Comparison of ENCODE assay signal across 16 mouse cellular contexts in the genomic region with DNA sequence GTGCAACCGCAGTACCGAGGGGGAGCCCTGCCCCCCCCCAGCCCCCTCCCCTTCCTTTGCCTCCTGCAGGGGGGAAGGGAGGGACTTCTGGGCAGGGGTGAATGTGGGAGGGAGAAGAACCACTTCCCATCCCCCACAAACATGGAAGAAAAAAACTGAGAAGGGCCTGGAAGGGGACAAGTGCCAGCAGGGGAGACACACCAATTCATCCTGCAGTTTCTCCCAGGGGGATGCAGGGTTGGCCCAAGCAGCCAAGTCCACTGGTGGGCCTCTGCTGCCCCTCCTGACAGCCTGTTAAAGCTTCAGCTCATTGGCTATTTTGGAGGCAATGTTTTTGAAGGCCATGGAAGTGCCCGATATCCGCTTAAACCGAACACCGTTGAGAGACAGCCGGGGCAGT. TPM values are rescaled to one million over a fixed set of nuclear protein-coding genes. Genes with fewer than 3 reads are reported as not detected.
A peak's percentile ranks its signal among the peaks of the same experiment; 100 is the strongest.
DNase-seq lines count a peak whose midpoint lies in the region; ATAC-seq and TF ChIP-seq lines count a peak whose summit lies in the region.
"Had no signal": no experiment of that assay in that cellular context is flagged by ENCODE, and none has a peak within 500 bp of the region (broad histone marks: within the 10 kb centered on the region; RNA-seq: fewer than 3 reads in every experiment).

No protein-coding gene starts in this region.

- no peaks in the 10 kb centered on the region for H3K9me3 ChIP-seq in embryonic facial prominence, embryonic 13.5 days
- no peaks in the 10 kb centered on the region for H3K9me3 ChIP-seq in hindbrain, embryonic 13.5 days
- H3K9me3 ChIP-seq in midbrain, postnatal 0 days (ENCODE audit: low read length), result no peaks in the 10 kb centered on the region
- H3K9me3 ChIP-seq: neural tube, embryonic 12.5 days had no signal

- no peak overlapping the region for H3K4me3 ChIP-seq in embryonic facial prominence, embryonic 13.5 days
- no peak overlapping the region for H3K4me3 ChIP-seq in hindbrain, embryonic 13.5 days
- no peak overlapping the region for H3K4me3 ChIP-seq in midbrain, postnatal 0 days (ENCODE audit: low read depth, low read length)
- H3K4me3 ChIP-seq: neural tube, embryonic 12.5 days had no signal

- ATAC-seq in embryonic facial prominence, embryonic 13.5 days (ENCODE audit: insufficient number of reproducible peaks, insufficient read depth, low FRiP score, low TSS enrichment, low read depth), result no peak
- ATAC-seq in hindbrain, embryonic 13.5 days (ENCODE audit: low FRiP score), result no peak
- no peak for ATAC-seq in midbrain, postnatal 0 days (ENCODE audit: low FRiP score)
- ATAC-seq: inflammation-experienced regulatory T-cells, adult 6 months; lung, postnatal 0 days had no signal

- no peak for TF ChIP-seq CTCF in midbrain, postnatal 0 days (IDR thresholded peaks at IDR 0.05)

- H3K27ac ChIP-seq in embryonic facial prominence, embryonic 13.5 days, result peak overlapping the region; percentile 85; the same call in 1 of the 2 replicates
- peak overlapping the region; percentile 90 for H3K27ac ChIP-seq in hindbrain, embryonic 13.5 days
- H3K27ac ChIP-seq in midbrain, postnatal 0 days (ENCODE audit: low read depth, low read length), result peak overlapping the region; percentile 75

- WGBS in embryonic facial prominence, embryonic 13.5 days, result 63% methylated on average over 7 of the region's 7 CpGs
- WGBS in hindbrain, embryonic 13.5 days, result 62% methylated on average over 7 of the region's 7 CpGs
- 53% methylated on average over 7 of the region's 7 CpGs for WGBS in midbrain, postnatal 0 days

- H3K4me2 ChIP-seq in embryonic facial prominence, embryonic 13.5 days, result no peak overlapping the region
- H3K4me2 ChIP-seq in hindbrain, embryonic 13.5 days, result no peak overlapping the region
- no peak overlapping the region for H3K4me2 ChIP-seq in midbrain, postnatal 0 days (ENCODE audit: low read depth, low read length, poor library complexity, severe bottlenecking)

- H3K9ac ChIP-seq in embryonic facial prominence, embryonic 13.5 days, result no peak overlapping the region
- 0 out of 2 replicates have a peak overlapping the region, but pooled peaks have one; percentile 55 for H3K9ac ChIP-seq in hindbrain, embryonic 13.5 days
- no peak overlapping the region for H3K9ac ChIP-seq in midbrain, postnatal 0 days (replicated peaks; ENCODE audit: low read length, poor library complexity, severe bottlenecking)

- DNase-seq in cerebellum, postnatal 14 days, result peak; percentile 37 to 48
- DNase-seq in cerebellum, adult 11 months, result no peak
- DNase-seq in midbrain, postnatal 0 days (ENCODE audit: low spot score), result peak; percentile 64
- no peak for DNase-seq in spleen, postnatal 14 days (ENCODE audit: low spot score in 2 of 2)
- DNase-seq in lung, postnatal 25 days (ENCODE audit: low spot score), result no peak
- no peak for DNase-seq in B cell, adult 2 months
- DNase-seq: adrenal gland, postnatal 14 days; cerebellum, adult 8-10 months; kidney, postnatal 4 days; liver; thymus, adult 2 months had no signal

- no peaks in the 10 kb centered on the region for H3K27me3 ChIP-seq in embryonic facial prominence, embryonic 13.5 days
- no peaks in the 10 kb centered on the region for H3K27me3 ChIP-seq in hindbrain, embryonic 13.5 days
- no peaks in the 10 kb centered on the region for H3K27me3 ChIP-seq in midbrain, postnatal 0 days (ENCODE audit: insufficient read depth, low read length)
- H3K27me3 ChIP-seq: neural tube, embryonic 12.5 days had no signal

- peaks cover 44% of the 10 kb centered on the region for H3K4me1 ChIP-seq in embryonic facial prominence, embryonic 13.5 days
- H3K4me1 ChIP-seq in hindbrain, embryonic 13.5 days (replicated peaks), result peaks cover 76% of the 10 kb centered on the region
- no peaks in the 10 kb centered on the region for H3K4me1 ChIP-seq in midbrain, postnatal 0 days (ENCODE audit: insufficient read depth, low read length)

- H3K36me3 ChIP-seq in embryonic facial prominence, embryonic 13.5 days, result peaks cover 98% of the 10 kb centered on the region
- peaks cover 96% of the 10 kb centered on the region for H3K36me3 ChIP-seq in hindbrain, embryonic 13.5 days
- peaks cover 42% of the 10 kb centered on the region for H3K36me3 ChIP-seq in midbrain, postnatal 0 days (ENCODE audit: insufficient read depth, low read length)

RNA-seq across cellular contexts. Expression of gene Rcor2, which starts 9.7 kb away (rescaled TPM):
- 25.2 and 30.6 TPM in 2 replicates for polyA plus RNA-seq in embryonic facial prominence, embryonic 13.5 days (2015; fragmentation: Nextera tagmentation; extraction: Ambion mirVana)
- 30.2 and 32.0 TPM in 2 replicates for polyA plus RNA-seq in hindbrain, embryonic 13.5 days (2015; fragmentation: Nextera tagmentation; extraction: Ambion mirVana)
- total RNA-seq in midbrain, postnatal 0 days (2014; rRNA removed), result 40.7 and 53.1 TPM in 2 replicates
- polyA plus RNA-seq in midbrain, postnatal 0 days (2015; fragmentation: Nextera tagmentation; extraction: Ambion mirVana), result 8.9 and 9.7 TPM in 2 replicates
- polyA plus RNA-seq: inflammation-experienced regulatory T-cells, adult 6 months had no signal

RNA-seq across cellular contexts. Expression of gene Naa40, which starts 35.8 kb away (rescaled TPM):
- 56.9 and 57.1 TPM in 2 replicates for polyA plus RNA-seq in embryonic facial prominence, embryonic 13.5 days (2015; fragmentation: Nextera tagmentation; extraction: Ambion mirVana)
- polyA plus RNA-seq in hindbrain, embryonic 13.5 days (2015; fragmentation: Nextera tagmentation; extraction: Ambion mirVana), result 65.3 and 66.6 TPM in 2 replicates
- 58.3 and 62.5 TPM in 2 replicates for total RNA-seq in midbrain, postnatal 0 days (2014; rRNA removed)
- polyA plus RNA-seq in midbrain, postnatal 0 days (2015; fragmentation: Nextera tagmentation; extraction: Ambion mirVana), result 45.6 and 46.1 TPM in 2 replicates

RNA-seq across cellular contexts. Expression of gene Cox8a, which starts 59.4 kb away (rescaled TPM):
- polyA plus RNA-seq in embryonic facial prominence, embryonic 13.5 days (2015; fragmentation: Nextera tagmentation; extraction: Ambion mirVana), result 789 and 891 TPM in 2 replicates
- polyA plus RNA-seq in hindbrain, embryonic 13.5 days (2015; fragmentation: Nextera tagmentation; extraction: Ambion mirVana), result 881 and 924 TPM in 2 replicates
- 1,114 and 1,471 TPM in 2 replicates for total RNA-seq in midbrain, postnatal 0 days (2014; rRNA removed)
- 1,645 and 1,756 TPM in 2 replicates for polyA plus RNA-seq in midbrain, postnatal 0 days (2015; fragmentation: Nextera tagmentation; extraction: Ambion mirVana)

Comparison
In these comparisons a context has a peak if more than half of its experiments do, and no peak if none do; other contexts are left out.
1. DNase-seq: peak in cerebellum, postnatal 14 days (2 of 2) and midbrain, postnatal 0 days (single experiment); none in cerebellum, adult 11 months (single experiment), spleen, postnatal 14 days (0 of 2), lung, postnatal 25 days (single experiment) and B cell, adult 2 months (0 of 2).
2. Peak in every context shown above with its lines, with median percentiles within 50 percentile points of each other: H3K27ac ChIP-seq.